Mouse (Mus musculus): ENCODE results near the gene Clybl.

Clybl gene

DNA sequence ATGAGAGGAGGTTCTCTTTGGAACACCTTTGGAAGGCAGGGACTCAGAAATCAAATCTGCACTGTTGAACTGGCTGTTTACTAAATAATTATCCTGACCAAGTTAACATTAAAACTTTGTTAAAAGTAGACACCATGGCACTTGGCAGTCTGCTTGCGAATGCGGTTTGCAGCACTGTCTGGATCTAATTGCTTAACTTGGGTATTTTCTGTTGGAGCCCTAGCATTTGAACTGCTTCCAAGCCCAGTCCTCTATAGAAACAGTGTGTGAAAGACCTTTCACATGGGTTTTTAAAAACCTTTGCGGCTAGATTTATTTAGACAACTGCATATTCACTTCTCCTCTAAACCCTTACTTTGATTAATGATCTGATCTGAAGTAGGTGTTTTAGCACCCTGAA, 242.9 kb downstream of the Clybl start:
- DNase-seq (ENCODE audit: low spot score in 2 of 2), result no peak

DNA sequence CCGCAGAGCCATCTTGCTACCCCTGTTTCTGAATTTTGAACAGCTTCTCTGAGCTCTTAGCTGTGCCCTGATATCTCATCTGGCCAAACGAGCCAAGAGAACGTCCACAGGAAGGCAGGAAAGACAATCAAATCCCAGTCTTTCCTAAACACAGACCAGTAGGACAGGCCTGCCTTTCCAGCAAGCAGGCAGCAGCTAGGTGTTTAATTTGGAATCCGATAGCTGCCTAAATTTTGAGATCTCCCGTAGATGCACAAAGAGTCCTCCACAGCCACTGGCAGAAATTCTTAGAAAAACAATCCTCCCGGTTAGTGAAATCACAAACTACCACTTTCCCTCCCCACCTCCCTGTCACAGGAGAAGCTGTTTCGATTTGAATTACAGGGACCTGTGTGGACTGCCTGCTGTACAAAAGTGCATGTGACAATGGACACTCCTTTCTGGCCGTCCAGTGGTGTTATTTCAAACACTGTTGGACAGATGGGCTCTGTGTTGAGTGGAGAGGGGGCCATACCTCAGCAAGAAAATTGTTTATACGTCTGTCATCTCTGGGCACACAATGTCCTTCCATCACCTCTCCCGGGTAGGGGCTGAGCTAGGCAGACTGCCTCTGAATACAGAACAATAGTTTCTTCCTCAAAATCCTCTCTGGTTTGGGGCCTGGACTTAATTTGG, 245.2 kb downstream of the Clybl start:
- no peak for DNase-seq (ENCODE audit: low spot score in 2 of 2)

DNA sequence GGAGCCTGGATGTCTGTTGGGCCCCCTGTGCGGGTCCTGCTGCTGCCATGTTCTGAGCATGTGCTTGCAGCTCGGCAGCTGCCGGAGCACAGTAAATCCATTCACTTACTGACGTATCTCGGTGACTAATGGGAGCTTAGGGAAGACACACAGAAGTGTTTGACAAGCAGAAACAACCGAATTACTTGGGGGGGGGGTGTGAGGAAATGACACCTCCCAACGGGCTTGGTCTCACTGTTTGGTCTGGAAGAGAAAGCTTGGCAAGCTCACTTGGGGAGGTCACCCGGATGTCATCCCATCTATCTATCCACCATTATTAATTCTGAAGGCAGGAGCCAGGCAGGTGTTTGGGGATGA, 245.7 kb downstream of the Clybl start:
- no peak for DNase-seq (ENCODE audit: low spot score in 2 of 2)

DNA sequence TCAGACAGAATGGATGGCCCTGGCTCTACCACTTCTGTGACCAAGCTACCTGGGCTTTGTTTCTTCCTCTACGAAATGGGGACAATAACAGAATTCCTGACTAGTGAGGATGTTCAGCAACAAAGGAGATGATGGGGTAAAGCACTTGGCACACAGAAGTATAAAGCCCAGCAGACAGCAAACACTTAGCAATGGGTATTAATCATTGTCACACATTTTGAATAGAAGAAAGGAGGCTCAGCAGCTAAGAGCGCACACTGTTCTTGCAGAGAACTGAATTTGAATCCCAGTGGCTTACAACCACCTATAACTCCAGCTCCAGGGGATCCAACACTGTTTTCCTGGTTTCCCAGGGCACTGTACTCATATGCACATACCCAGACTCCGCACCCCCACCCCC, 246.2 kb downstream of the Clybl start:
- DNase-seq (ENCODE audit: low spot score in 2 of 2), result no peak

DNA sequence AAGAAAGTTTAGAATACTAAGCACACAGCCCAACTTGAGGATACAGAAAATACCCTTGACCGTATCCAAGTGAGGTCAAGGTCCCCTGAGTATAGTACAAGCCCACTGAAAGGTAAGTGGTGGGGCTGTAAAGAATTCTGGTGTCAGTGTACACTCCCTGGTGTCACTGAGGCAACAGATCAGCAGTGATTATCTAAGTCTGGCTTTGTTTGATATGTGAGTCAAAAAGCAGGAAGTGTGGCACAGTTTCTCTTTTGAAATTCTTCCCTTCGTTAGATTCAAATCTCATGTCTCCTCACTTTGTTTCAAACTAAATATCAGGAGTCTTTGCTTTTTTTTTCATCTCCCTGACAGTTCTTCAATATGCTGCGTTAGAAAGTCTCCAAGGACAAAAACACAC, 251.1 kb downstream of the Clybl start:
- DNase-seq (ENCODE audit: low spot score in 2 of 2), result no peak

DNA sequence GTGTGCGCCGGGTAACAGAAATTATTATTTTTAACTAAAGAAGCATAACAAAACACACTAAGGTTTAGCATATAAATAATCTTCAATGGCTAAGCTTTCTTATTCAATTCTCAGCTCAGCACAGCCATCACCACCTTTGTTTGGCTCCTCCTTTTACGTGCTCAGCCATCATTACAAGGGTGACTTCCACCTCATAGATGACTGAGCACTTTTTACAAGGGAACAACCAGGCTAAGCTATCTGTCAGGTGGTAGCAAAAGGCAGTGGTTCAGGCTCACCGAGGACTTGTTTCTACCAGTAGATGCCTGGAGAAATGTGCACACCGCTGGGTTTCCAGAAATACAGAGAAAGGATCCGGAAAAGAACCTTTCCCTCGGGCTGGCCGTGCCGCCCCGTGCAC, 252.5 kb downstream of the Clybl start:
- DNase-seq (ENCODE audit: low spot score in 2 of 2), result no peak

DNA sequence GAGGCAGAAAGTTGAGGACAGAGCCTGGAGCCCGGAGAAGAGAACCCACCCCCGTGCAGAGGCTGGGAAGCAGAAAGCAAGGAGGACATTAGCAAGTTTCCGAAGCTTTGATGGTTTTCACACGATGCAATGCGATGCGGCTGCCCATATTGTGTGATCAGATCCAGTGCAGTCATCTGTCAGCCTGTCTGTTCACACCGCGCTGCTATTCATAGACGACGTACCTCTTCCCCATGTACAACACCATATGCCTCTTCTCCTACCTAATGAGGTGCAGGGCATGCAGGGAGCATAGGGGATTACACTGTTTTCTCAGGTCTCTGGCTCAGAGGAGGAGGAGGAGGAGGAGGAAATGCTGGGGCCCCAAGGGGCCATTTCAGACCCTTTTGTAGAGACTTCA, 255.3 kb downstream of the Clybl start:
- DNase-seq (ENCODE audit: low spot score in 2 of 2), result no peak

DNA sequence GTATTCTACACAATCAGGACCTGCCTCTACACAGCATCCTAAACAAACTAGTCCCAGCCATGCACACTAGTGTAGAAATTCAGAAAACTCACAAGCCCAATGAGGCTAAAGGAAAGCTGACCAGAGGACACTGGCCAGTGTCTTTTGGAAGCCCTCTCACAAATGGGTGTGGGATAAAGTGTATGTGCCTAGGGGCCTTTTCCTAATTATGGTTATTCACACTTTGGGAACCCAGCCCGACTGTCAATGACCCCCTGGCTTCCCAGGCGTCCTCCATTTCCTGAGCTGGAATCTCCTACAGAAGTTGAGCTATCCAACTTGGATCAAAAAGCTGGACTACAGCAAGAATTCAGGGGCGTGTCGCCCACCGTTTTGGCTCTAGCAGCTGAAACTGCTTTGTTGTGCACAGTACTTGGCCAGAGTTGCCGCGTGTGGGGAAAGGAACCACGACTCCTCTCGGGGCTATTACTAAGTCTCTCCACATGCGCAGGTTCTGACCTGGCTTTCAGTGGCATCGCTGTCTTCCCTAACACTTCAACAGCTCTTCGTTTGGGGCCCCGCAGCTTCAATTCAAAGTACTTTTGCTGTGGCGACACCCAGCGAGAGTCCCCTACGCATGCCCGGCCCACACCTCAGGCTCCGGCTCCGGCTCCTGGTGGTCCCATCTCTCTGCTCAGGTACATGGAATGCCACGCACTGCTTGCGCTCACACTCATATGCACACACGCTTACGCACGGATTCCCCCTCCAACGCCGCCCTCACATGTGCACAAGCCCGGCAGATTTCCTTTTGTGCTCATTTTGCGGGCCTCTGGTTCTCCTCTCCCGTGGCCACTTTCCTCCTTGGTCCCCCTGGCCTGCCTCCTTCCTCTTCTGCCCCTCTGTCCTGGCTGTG, 268.3 kb downstream of the Clybl start:
- DNase-seq (ENCODE audit: low spot score in 2 of 2), result no peak

DNA sequence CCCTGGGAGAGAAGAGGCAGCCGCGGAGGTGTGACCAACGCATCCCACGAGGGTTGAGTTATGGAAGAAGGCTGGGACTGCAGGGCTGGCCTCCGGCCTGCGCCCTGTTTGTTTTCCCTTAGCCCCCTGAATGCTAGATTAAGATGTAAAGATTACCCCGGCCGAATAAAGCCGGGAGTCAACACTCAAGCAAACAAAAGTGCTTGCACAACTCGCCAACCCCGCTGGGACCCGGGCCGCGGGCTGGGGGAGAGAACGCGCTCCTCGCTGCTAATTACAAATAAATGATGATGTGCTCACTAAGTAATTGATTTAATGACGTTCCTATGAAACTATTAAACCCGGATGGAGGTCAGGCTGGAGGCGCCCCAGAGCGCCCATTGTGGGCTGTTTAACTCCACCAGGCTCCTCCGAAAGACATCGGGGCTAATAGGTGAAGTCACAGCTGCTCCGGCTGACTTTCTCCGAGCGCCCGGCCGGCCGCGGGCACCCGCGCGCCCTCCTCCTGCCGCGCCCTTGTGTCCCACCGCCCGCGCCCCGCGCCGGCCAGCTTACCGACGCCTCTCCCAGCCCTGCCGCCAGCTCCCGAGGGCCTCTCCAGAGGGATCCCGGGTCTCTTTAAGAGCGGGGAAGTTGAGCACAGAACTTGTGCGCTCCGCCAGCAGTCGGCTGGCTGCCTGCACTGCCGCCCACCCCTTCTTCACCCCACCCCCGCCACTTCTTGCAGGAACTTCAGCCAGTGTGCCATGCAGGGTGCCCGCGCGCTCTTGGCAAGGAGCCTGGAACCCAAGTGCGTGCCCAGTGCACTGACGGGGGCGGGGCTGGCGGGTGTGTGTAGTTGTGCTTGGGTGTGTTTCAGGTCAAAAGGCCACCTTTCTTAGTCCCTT, 269.2 kb downstream of the Clybl start, which contains the start of gene Gm5089:
Gm5089 (minus strand) TSS at position 620 of the 887 bp plus-strand sequence.
- peak in 1 of 2 experiments; percentile 48 for DNase-seq (ENCODE audit: low spot score in 2 of 2)

DNA sequence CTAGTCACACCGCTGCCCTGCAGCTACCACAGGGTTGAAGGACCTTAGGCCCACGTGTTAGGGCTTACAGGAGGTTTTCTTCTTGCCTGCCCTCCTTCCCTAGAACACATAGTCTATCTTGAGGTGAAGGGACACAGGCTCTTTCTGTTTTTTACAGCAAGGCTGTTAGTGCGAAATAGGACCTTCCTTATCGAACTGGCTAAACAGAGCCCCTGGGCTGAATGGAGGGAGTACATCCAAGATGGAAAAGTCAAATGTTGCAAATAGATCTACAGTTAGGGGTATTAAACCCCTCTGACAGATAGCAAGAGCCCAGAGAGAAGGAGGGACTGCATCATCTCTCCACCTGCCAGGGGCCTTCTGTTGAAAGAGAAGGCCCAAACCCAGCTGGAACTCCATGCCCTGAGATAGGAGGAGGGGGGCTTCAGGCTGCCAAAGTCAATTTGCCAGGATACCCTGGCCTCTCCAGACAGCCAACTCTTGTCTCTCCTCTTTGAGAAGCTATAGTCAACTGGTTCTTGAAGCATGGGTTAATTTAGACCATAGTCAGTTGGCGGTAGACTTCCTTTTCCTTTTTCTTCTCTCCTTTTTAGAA, 270.1 kb downstream of the Clybl start:
- DNase-seq (ENCODE audit: low spot score in 2 of 2), result no peak

All from right cerebral cortex, adult 2 months (tissue).